Mouse (Mus musculus): ENCODE measurements around the gene Psma6. TPM values are rescaled to one million over a fixed set of nuclear protein-coding genes. Genes with fewer than 3 reads are reported as not detected.
A peak's percentile ranks its signal among the peaks of the same experiment; 100 is the strongest.

Gene Psma6
- polyA plus RNA-seq, 1 experiment = 147 TPM

- WGBS = 95% methylated on average over 4 of the region's 4 CpGs
These were observed 60.0 kb downstream of the Psma6 start for GRCm38 (mm10) chr12:55444031-55444451.

GRCm38 (mm10) chr12:55445583-55445982 is 61.6 kb downstream of the Psma6 start:
- Histone ChIP-seq H3K4me3 (replicated peaks; ENCODE audit: insufficient read depth, low read depth, low read length) (no peak overlapping the region), H3K4me1 (ENCODE audit: control insufficient read depth, insufficient read depth, low read length) (peaks cover 26% of the 10 kb centered on the region), H3K27me3 (ENCODE audit: control insufficient read depth, insufficient read depth, low read length) (no peaks in the 10 kb centered on the region), H3K27ac (ENCODE audit: insufficient read depth, low read length) (no peak overlapping the region; the same call in 1 of the 2 replicates)
- no peak for DNase-seq
- WGBS = 93% methylated on average over 4 of the region's 4 CpGs
- TF ChIP-seq CTCF (IDR thresholded peaks at IDR 0.05; ENCODE audit: borderline replicate concordance, insufficient read depth, low read depth, low read length) (no peak), POLR2A (IDR thresholded peaks at IDR 0.05; ENCODE audit: borderline replicate concordance, insufficient read depth, low read length) (no peak)

More at GRCm38 (mm10) chr12:55444031-55444451, 60.0 kb downstream of the Psma6 start:
- no peak overlapping the region for H3K4me3 ChIP-seq (replicated peaks; ENCODE audit: insufficient read depth, low read depth, low read length)
- no peak overlapping the region for H3K27ac ChIP-seq (ENCODE audit: insufficient read depth, low read length)
- no peak for TF ChIP-seq POLR2A (IDR thresholded peaks at IDR 0.05; ENCODE audit: borderline replicate concordance, insufficient read depth, low read length)
- TF ChIP-seq CTCF (IDR thresholded peaks at IDR 0.05; ENCODE audit: borderline replicate concordance, insufficient read depth, low read depth, low read length) = no peak
- H3K27me3 ChIP-seq (ENCODE audit: control insufficient read depth, insufficient read depth, low read length) = no peaks in the 10 kb centered on the region
- H3K4me1 ChIP-seq (ENCODE audit: control insufficient read depth, insufficient read depth, low read length) = peaks cover 26% of the 10 kb centered on the region
- DNase-seq = no peak

GRCm38 (mm10) chr12:55446366-55446745 is 62.3 kb downstream of the Psma6 start:
- H3K4me3 ChIP-seq (replicated peaks; ENCODE audit: insufficient read depth, low read depth, low read length) = no peak overlapping the region
- TF ChIP-seq POLR2A (IDR thresholded peaks at IDR 0.05; ENCODE audit: borderline replicate concordance, insufficient read depth, low read length) = no peak
- TF ChIP-seq CTCF (IDR thresholded peaks at IDR 0.05; ENCODE audit: borderline replicate concordance, insufficient read depth, low read depth, low read length) = no peak
- H3K27ac ChIP-seq (ENCODE audit: insufficient read depth, low read length) = peak overlapping the region; percentile 82
- peaks cover 26% of the 10 kb centered on the region for H3K4me1 ChIP-seq (ENCODE audit: control insufficient read depth, insufficient read depth, low read length)
- no peaks in the 10 kb centered on the region for H3K27me3 ChIP-seq (ENCODE audit: control insufficient read depth, insufficient read depth, low read length)
- no peak for DNase-seq
- 33% methylated on average over 4 of the region's 4 CpGs for whole genome bisulfite sequencing

- peaks cover 26% of the 10 kb centered on the region for H3K4me1 ChIP-seq (ENCODE audit: control insufficient read depth, insufficient read depth, low read length)
- no peaks in the 10 kb centered on the region for H3K27me3 ChIP-seq (ENCODE audit: control insufficient read depth, insufficient read depth, low read length)
- peak; percentile 81 to 93 for DNase-seq
- no peak overlapping the region for H3K4me3 ChIP-seq (replicated peaks; ENCODE audit: insufficient read depth, low read depth, low read length)
- WGBS = 17% methylated on average over 13 of the region's 13 CpGs
- H3K27ac ChIP-seq (ENCODE audit: insufficient read depth, low read length) = peak overlapping the region; percentile 82
- TF ChIP-seq CTCF (IDR thresholded peaks at IDR 0.05; ENCODE audit: borderline replicate concordance, insufficient read depth, low read depth, low read length) = no peak
- peak; percentile 20; the same call in 1 of the 2 replicates for TF ChIP-seq POLR2A (IDR thresholded peaks at IDR 0.05; ENCODE audit: borderline replicate concordance, insufficient read depth, low read length)
These were observed 62.8 kb downstream of the Psma6 start for GRCm38 (mm10) chr12:55446746-55447395.

- peaks cover 26% of the 10 kb centered on the region for H3K4me1 ChIP-seq (ENCODE audit: control insufficient read depth, insufficient read depth, low read length)
- TF ChIP-seq POLR2A (IDR thresholded peaks at IDR 0.05; ENCODE audit: borderline replicate concordance, insufficient read depth, low read length) (no peak), CTCF (IDR thresholded peaks at IDR 0.05; ENCODE audit: borderline replicate concordance, insufficient read depth, low read depth, low read length) (no peak)
- DNase-seq = no peak
- 72% methylated on average over 11 of the region's 11 CpGs for WGBS
- peak overlapping the region; percentile 82 for H3K27ac ChIP-seq (ENCODE audit: insufficient read depth, low read length)
- H3K27me3 ChIP-seq (ENCODE audit: control insufficient read depth, insufficient read depth, low read length) = no peaks in the 10 kb centered on the region
- H3K4me3 ChIP-seq (replicated peaks; ENCODE audit: insufficient read depth, low read depth, low read length) = no peak overlapping the region
These were observed 63.4 kb downstream of the Psma6 start for GRCm38 (mm10) chr12:55447396-55447760.

GRCm38 (mm10) chr12:55448457-55448856 is 64.4 kb downstream of the Psma6 start:
- TF ChIP-seq CTCF (IDR thresholded peaks at IDR 0.05; ENCODE audit: borderline replicate concordance, insufficient read depth, low read depth, low read length) (no peak), POLR2A (IDR thresholded peaks at IDR 0.05; ENCODE audit: borderline replicate concordance, insufficient read depth, low read length) (no peak)
- H3K4me1 ChIP-seq (ENCODE audit: control insufficient read depth, insufficient read depth, low read length) = peaks cover 24% of the 10 kb centered on the region
- WGBS = 78% methylated on average over 2 of the region's 2 CpGs
- DNase-seq = no peak
- H3K27ac ChIP-seq (ENCODE audit: insufficient read depth, low read length) = no peak overlapping the region
- H3K4me3 ChIP-seq (replicated peaks; ENCODE audit: insufficient read depth, low read depth, low read length) = no peak overlapping the region
- H3K27me3 ChIP-seq (ENCODE audit: control insufficient read depth, insufficient read depth, low read length) = no peaks in the 10 kb centered on the region

- Histone ChIP-seq H3K27me3 (ENCODE audit: control insufficient read depth, insufficient read depth, low read length) (no peaks in the 10 kb centered on the region), H3K4me1 (ENCODE audit: control insufficient read depth, insufficient read depth, low read length) (peaks cover 24% of the 10 kb centered on the region), H3K27ac (ENCODE audit: insufficient read depth, low read length) (no peak overlapping the region), H3K4me3 (replicated peaks; ENCODE audit: insufficient read depth, low read depth, low read length) (no peak overlapping the region)
- 97% methylated on average over 2 of the region's 2 CpGs for WGBS
- no peak for TF ChIP-seq CTCF (IDR thresholded peaks at IDR 0.05; ENCODE audit: borderline replicate concordance, insufficient read depth, low read depth, low read length)
- TF ChIP-seq POLR2A (IDR thresholded peaks at IDR 0.05; ENCODE audit: borderline replicate concordance, insufficient read depth, low read length) = no peak
- no peak for DNase-seq
These were observed 65.0 kb downstream of the Psma6 start for GRCm38 (mm10) chr12:55449048-55449447.

GRCm38 (mm10) chr12:55450421-55450820 is 66.4 kb downstream of the Psma6 start:
- 74% methylated on average over 16 of the region's 16 CpGs for WGBS
- Histone ChIP-seq H3K4me3 (replicated peaks; ENCODE audit: insufficient read depth, low read depth, low read length) (no peak overlapping the region), H3K27me3 (ENCODE audit: control insufficient read depth, insufficient read depth, low read length) (no peaks in the 10 kb centered on the region), H3K27ac (ENCODE audit: insufficient read depth, low read length) (no peak overlapping the region), H3K4me1 (ENCODE audit: control insufficient read depth, insufficient read depth, low read length) (peaks cover 24% of the 10 kb centered on the region)
- TF ChIP-seq POLR2A (IDR thresholded peaks at IDR 0.05; ENCODE audit: borderline replicate concordance, insufficient read depth, low read length) = no peak
- TF ChIP-seq CTCF (IDR thresholded peaks at IDR 0.05; ENCODE audit: borderline replicate concordance, insufficient read depth, low read depth, low read length) = no peak
- DNase-seq = no peak
